Mouse (Mus musculus): Measurements from ENCODE around the gene Ntf3. TPM values are rescaled to one million over a fixed set of nuclear protein-coding genes. Genes with fewer than 3 reads are reported as not detected.

The Ntf3 gene
- polyA plus RNA-seq, 1 experiment from 2014 or later = 0.20 TPM

- no peaks in the 10 kb centered on the region for H3K27me3 ChIP-seq (ENCODE audit: control insufficient read depth, insufficient read depth, low read depth, low read length)
- WGBS (ENCODE audit: insufficient replicate concordance) = 27% methylated on average over 8 of the region's 8 CpGs
- no peaks in the 10 kb centered on the region for H3K36me3 ChIP-seq (ENCODE audit: control insufficient read depth, insufficient read depth)
- H3K4me2 ChIP-seq (ENCODE audit: low read depth, low read length) = no peak overlapping the region
- no peak overlapping the region for H3K9ac ChIP-seq (ENCODE audit: low read depth, low read length)
- no peak overlapping the region for H3K27ac ChIP-seq (ENCODE audit: low read length)
- H3K9me3 ChIP-seq (replicated peaks; ENCODE audit: control insufficient read depth, low read length) = no peaks in the 10 kb centered on the region
- no peak for ATAC-seq (ENCODE audit: low read depth)
- H3K4me1 ChIP-seq (ENCODE audit: control insufficient read depth, low read depth, low read length) = no peaks in the 10 kb centered on the region
- H3K4me3 ChIP-seq (ENCODE audit: low read depth, low read length) = no peak overlapping the region
Measured at GRCm38 (mm10) chr6:126142021-126142554, 24.6 kb downstream of the Ntf3 start.

DNA sequence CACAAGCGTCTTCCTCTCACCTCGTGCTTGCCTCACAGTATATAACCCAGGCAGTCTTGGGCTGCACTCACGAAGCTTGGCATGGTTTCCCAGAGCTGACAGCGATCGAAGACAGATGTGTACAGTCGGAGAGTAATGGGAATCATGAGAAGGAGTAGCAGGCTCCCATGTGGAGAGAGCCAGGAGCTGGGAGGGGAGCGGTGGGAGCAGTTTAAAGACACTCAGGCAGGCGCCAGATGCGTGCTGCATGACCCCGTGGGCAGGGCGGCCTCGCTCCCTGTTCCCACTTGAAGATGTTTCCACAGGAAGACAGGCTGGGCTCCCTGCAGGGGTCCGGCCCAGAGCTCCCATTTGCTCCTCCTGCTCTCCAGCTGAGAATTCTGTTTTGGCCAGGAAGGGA, 25.2 kb downstream of the Ntf3 start:
- ATAC-seq (ENCODE audit: low read depth) = no peak
- H3K4me3 ChIP-seq (ENCODE audit: low read depth, low read length) = no peak overlapping the region
- no peaks in the 10 kb centered on the region for H3K9me3 ChIP-seq (replicated peaks; ENCODE audit: control insufficient read depth, low read length)
- H3K9ac ChIP-seq (ENCODE audit: low read depth, low read length) = no peak overlapping the region
- no peak overlapping the region for H3K27ac ChIP-seq (ENCODE audit: low read length)
- WGBS (ENCODE audit: insufficient replicate concordance) = 46% methylated on average over 13 of the region's 13 CpGs
- no peaks in the 10 kb centered on the region for H3K4me1 ChIP-seq (ENCODE audit: control insufficient read depth, low read depth, low read length)
- no peaks in the 10 kb centered on the region for H3K36me3 ChIP-seq (ENCODE audit: control insufficient read depth, insufficient read depth)
- H3K4me2 ChIP-seq (ENCODE audit: low read depth, low read length) = no peak overlapping the region
- H3K27me3 ChIP-seq (ENCODE audit: control insufficient read depth, insufficient read depth, low read depth, low read length) = no peaks in the 10 kb centered on the region

DNA sequence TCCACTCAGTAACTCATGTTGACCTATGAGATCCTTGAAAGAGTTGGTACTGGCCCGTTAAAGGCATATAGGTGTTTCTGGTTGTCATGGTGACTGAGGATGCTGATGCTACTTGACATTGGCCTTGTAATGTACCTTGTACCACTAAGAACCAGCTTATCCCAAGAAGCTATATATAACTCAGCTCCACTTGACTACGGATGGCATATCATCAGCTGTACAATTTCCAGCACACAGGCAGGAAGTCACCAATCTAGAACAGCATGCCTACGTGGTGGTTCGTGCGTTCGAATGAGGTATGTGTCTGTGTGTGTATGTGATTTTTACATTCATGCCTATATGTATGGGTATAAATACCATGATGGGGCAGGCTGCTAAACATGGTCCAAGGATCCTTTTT, 25.7 kb downstream of the Ntf3 start:
- H3K27me3 ChIP-seq (ENCODE audit: control insufficient read depth, insufficient read depth, low read depth, low read length) = no peaks in the 10 kb centered on the region
- 61% methylated on average over 6 of the region's 6 CpGs for WGBS (ENCODE audit: insufficient replicate concordance)
- no peaks in the 10 kb centered on the region for H3K36me3 ChIP-seq (ENCODE audit: control insufficient read depth, insufficient read depth)
- no peaks in the 10 kb centered on the region for H3K9me3 ChIP-seq (replicated peaks; ENCODE audit: control insufficient read depth, low read length)
- no peaks in the 10 kb centered on the region for H3K4me1 ChIP-seq (ENCODE audit: control insufficient read depth, low read depth, low read length)
- no peak for ATAC-seq (ENCODE audit: low read depth)
- H3K4me2 ChIP-seq (ENCODE audit: low read depth, low read length) = no peak overlapping the region
- H3K27ac ChIP-seq (ENCODE audit: low read length) = no peak overlapping the region
- H3K9ac ChIP-seq (ENCODE audit: low read depth, low read length) = no peak overlapping the region
- H3K4me3 ChIP-seq (ENCODE audit: low read depth, low read length) = no peak overlapping the region

- Histone ChIP-seq H3K9me3 (replicated peaks; ENCODE audit: control insufficient read depth, low read length) (no peaks in the 10 kb centered on the region), H3K4me2 (ENCODE audit: low read depth, low read length) (no peak overlapping the region), H3K9ac (ENCODE audit: low read depth, low read length) (no peak overlapping the region), H3K27ac (ENCODE audit: low read length) (no peak overlapping the region), H3K4me1 (ENCODE audit: control insufficient read depth, low read depth, low read length) (no peaks in the 10 kb centered on the region), H3K4me3 (ENCODE audit: low read depth, low read length) (no peak overlapping the region), H3K36me3 (ENCODE audit: control insufficient read depth, insufficient read depth) (no peaks in the 10 kb centered on the region), H3K27me3 (ENCODE audit: control insufficient read depth, insufficient read depth, low read depth, low read length) (no peaks in the 10 kb centered on the region)
- WGBS (ENCODE audit: insufficient replicate concordance) = 42% methylated on average over 2 of the region's 2 CpGs
- no peak for ATAC-seq (ENCODE audit: low read depth)
Measured at GRCm38 (mm10) chr6:126140416-126140815, 26.3 kb downstream of the Ntf3 start.

GRCm38 (mm10) chr6:126134155-126134906, 32.4 kb downstream of the Ntf3 start:
- no peak for ATAC-seq (ENCODE audit: low read depth)
- H3K27ac ChIP-seq (ENCODE audit: low read length) = no peak overlapping the region
- no peak overlapping the region for H3K4me2 ChIP-seq (ENCODE audit: low read depth, low read length)
- H3K4me1 ChIP-seq (ENCODE audit: control insufficient read depth, low read depth, low read length) = no peaks in the 10 kb centered on the region
- no peaks in the 10 kb centered on the region for H3K9me3 ChIP-seq (replicated peaks; ENCODE audit: control insufficient read depth, low read length)
- H3K9ac ChIP-seq (ENCODE audit: low read depth, low read length) = no peak overlapping the region
- no peaks in the 10 kb centered on the region for H3K27me3 ChIP-seq (ENCODE audit: control insufficient read depth, insufficient read depth, low read depth, low read length)
- 50% methylated on average over 19 of the region's 19 CpGs for WGBS (ENCODE audit: insufficient replicate concordance)
- no peaks in the 10 kb centered on the region for H3K36me3 ChIP-seq (ENCODE audit: control insufficient read depth, insufficient read depth)
- no peak overlapping the region for H3K4me3 ChIP-seq (ENCODE audit: low read depth, low read length)

DNA sequence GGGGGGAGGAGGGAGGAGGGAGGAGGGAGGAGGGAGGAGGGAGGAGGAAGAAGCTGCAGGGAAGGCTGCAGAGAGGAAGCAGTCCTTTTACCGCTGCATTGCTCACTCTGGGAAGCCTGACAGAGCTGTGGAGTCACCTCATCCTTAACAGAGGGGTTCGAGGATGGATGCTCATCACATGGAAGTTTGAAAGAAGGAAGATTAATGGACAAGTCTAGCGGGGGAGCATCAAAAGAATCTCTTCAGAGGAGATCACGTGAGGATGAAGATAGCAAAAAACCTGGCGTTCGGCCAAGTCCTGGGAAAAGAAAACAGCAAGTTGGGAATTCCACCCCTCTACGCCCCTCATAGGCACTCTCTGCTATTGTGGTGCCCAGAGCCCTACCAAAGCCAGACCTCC, 38.5 kb downstream of the Ntf3 start:
- H3K27ac ChIP-seq (ENCODE audit: low read length) = no peak overlapping the region
- no peaks in the 10 kb centered on the region for H3K9me3 ChIP-seq (replicated peaks; ENCODE audit: control insufficient read depth, low read length)
- H3K4me3 ChIP-seq (ENCODE audit: low read depth, low read length) = no peak overlapping the region
- H3K4me2 ChIP-seq (ENCODE audit: low read depth, low read length) = no peak overlapping the region
- no peak for ATAC-seq (ENCODE audit: low read depth)
- 60% methylated on average over 7 of the region's 7 CpGs for WGBS (ENCODE audit: insufficient replicate concordance)
- H3K9ac ChIP-seq (ENCODE audit: low read depth, low read length) = no peak overlapping the region
- H3K36me3 ChIP-seq (ENCODE audit: control insufficient read depth, insufficient read depth) = no peaks in the 10 kb centered on the region
- H3K4me1 ChIP-seq (ENCODE audit: control insufficient read depth, low read depth, low read length) = no peaks in the 10 kb centered on the region
- no peaks in the 10 kb centered on the region for H3K27me3 ChIP-seq (ENCODE audit: control insufficient read depth, insufficient read depth, low read depth, low read length)

DNA sequence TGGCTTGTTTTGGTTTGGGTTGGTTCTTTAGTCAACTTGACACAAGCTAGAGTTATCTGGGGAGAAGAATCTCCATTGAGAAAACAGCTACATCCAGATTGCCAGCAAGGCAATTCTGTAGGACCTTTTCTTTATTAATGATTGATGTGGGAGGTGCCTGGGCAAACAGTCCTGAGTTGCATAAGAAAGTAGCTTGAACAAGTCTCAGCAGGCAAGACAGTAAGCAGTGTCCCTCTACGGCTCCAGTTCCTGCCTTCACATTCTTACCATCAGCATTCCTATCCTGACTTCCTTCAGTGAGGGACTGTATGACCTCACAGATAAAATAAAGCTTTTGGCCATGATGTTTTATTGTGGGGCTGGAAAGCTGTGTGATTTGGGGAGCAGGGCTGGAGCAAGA, 48.5 kb downstream of the Ntf3 start:
- Histone ChIP-seq H3K4me1 (ENCODE audit: control insufficient read depth, low read depth, low read length) (no peaks in the 10 kb centered on the region), H3K36me3 (ENCODE audit: control insufficient read depth, insufficient read depth) (no peaks in the 10 kb centered on the region), H3K9ac (ENCODE audit: low read depth, low read length) (no peak overlapping the region), H3K27ac (ENCODE audit: low read length) (no peak overlapping the region), H3K9me3 (replicated peaks; ENCODE audit: control insufficient read depth, low read length) (no peaks in the 10 kb centered on the region), H3K4me2 (ENCODE audit: low read depth, low read length) (no peak overlapping the region), H3K27me3 (ENCODE audit: control insufficient read depth, insufficient read depth, low read depth, low read length) (no peaks in the 10 kb centered on the region), H3K4me3 (ENCODE audit: low read depth, low read length) (no peak overlapping the region)
- WGBS (ENCODE audit: insufficient replicate concordance) = 38% methylated on average over 1 of the region's 1 CpGs
- no peak for ATAC-seq (ENCODE audit: low read depth)

- H3K4me3 ChIP-seq (ENCODE audit: low read depth, low read length) = no peak overlapping the region
- 67% methylated on average over 8 of the region's 8 CpGs for WGBS (ENCODE audit: insufficient replicate concordance)
- no peaks in the 10 kb centered on the region for H3K4me1 ChIP-seq (ENCODE audit: control insufficient read depth, low read depth, low read length)
- no peak for ATAC-seq (ENCODE audit: low read depth)
- no peaks in the 10 kb centered on the region for H3K27me3 ChIP-seq (ENCODE audit: control insufficient read depth, insufficient read depth, low read depth, low read length)
- no peak overlapping the region for H3K4me2 ChIP-seq (ENCODE audit: low read depth, low read length)
- H3K36me3 ChIP-seq (ENCODE audit: control insufficient read depth, insufficient read depth) = no peaks in the 10 kb centered on the region
- H3K9ac ChIP-seq (ENCODE audit: low read depth, low read length) = no peak overlapping the region
- no peaks in the 10 kb centered on the region for H3K9me3 ChIP-seq (replicated peaks; ENCODE audit: control insufficient read depth, low read length)
- H3K27ac ChIP-seq (ENCODE audit: low read length) = no peak overlapping the region
Measured at GRCm38 (mm10) chr6:126117191-126117590, 49.5 kb downstream of the Ntf3 start.

- Histone ChIP-seq H3K4me2 (ENCODE audit: low read depth, low read length) (no peak overlapping the region), H3K9ac (ENCODE audit: low read depth, low read length) (no peak overlapping the region), H3K9me3 (replicated peaks; ENCODE audit: control insufficient read depth, low read length) (no peaks in the 10 kb centered on the region), H3K4me1 (ENCODE audit: control insufficient read depth, low read depth, low read length) (no peaks in the 10 kb centered on the region), H3K27ac (ENCODE audit: low read length) (no peak overlapping the region), H3K4me3 (ENCODE audit: low read depth, low read length) (no peak overlapping the region), H3K36me3 (ENCODE audit: control insufficient read depth, insufficient read depth) (no peaks in the 10 kb centered on the region), H3K27me3 (ENCODE audit: control insufficient read depth, insufficient read depth, low read depth, low read length) (no peaks in the 10 kb centered on the region)
- 47% methylated on average over 10 of the region's 10 CpGs for WGBS (ENCODE audit: insufficient replicate concordance)
- no peak for ATAC-seq (ENCODE audit: low read depth)
Measured at GRCm38 (mm10) chr6:126114934-126115633, 51.6 kb downstream of the Ntf3 start.
